Mouse (Mus musculus) left cerebral cortex, adult 2 months (tissue): ENCODE results near the gene Yju2. TPM values are rescaled to one million over a fixed set of nuclear protein-coding genes. Genes with fewer than 3 reads are reported as not detected.

Source experiments
- DNase-seq, 2 experiments: peaks; one replicate each; pipeline ENCODE4 v3.0.0; 2021 to 2022; ENCODE audit warnings: low spot score in 2 of 2, mixed read lengths in 1 of 2; ENCODE audit errors: extremely low spot score in 1 of 2
- H3K27ac ChIP-seq: fragments of 200-600 bp; 2 replicates; pipeline ENCODE4 v1.8.1; 2022
- H3K4me3 ChIP-seq: fragments of 200-600 bp; 2 replicates; pipeline ENCODE4 v1.8.1; 2022
- CTCF ChIP-seq: fragments of 200-600 bp; IDR thresholded peaks from 2 replicates; pipeline ENCODE4 v1.8.1; 2022; ENCODE audit warnings: antibody characterized with exemption, mild to moderate bottlenecking, moderate library complexity
- intact Hi-C: fragments of 180-260 bp; cut with DNase I; formaldehyde crosslinking; loops from one replicate; pipeline ENCODE4 v1.15.1; 2025
- total RNA-seq, 2 experiments: library from RNA; stranded (reverse); gene quantifications; 2 replicates each; pipeline ENCODE4 v1.2.3; 2021

Yju2 gene
- total RNA-seq, 2 experiments from 2014 or later, result 16.4 to 17.4 TPM

GRCm38 (mm10) chr17:55952041-55952440 is 6.9 kb upstream of the Yju2 start:
- no peak overlapping the region for H3K27ac ChIP-seq
- no peak overlapping the region for H3K4me3 ChIP-seq
- intact Hi-C loops, result loop anchor here (10.0 kb wide), 1 partner anchor 1597 kb away; no protein-coding TSS in a partner anchor
- TF ChIP-seq CTCF, result no peak
- no peak for DNase-seq

- Histone ChIP-seq H3K27ac (no peak within 1 kb of the TSS), H3K4me3 (no peak within 1 kb of the TSS)
- intact Hi-C loops, result loop anchor here (10.0 kb wide), 1 partner anchor 1598 kb away; no protein-coding TSS in a partner anchor
- TF ChIP-seq CTCF, result no peak
- peak in 1 of 2 experiments; percentile 7 for DNase-seq
These were observed 6.4 kb upstream of the Yju2 start, which contains the start of gene Ebi3 for GRCm38 (mm10) chr17:55952447-55953027. TSS of gene Ebi3 (plus strand) at chr17:55952640.

GRCm38 (mm10) chr17:55953751-55954150 is 5.1 kb upstream of the Yju2 start:
- no peak overlapping the region for H3K27ac ChIP-seq
- DNase-seq, result peak in 1 of 2 experiments; percentile 4
- H3K4me3 ChIP-seq, result no peak overlapping the region
- TF ChIP-seq CTCF, result no peak
- intact Hi-C loops, result loop anchor here (10.0 kb wide), 1 partner anchor 1599 kb away; no protein-coding TSS in a partner anchor

- Histone ChIP-seq H3K27ac (no peak overlapping the region), H3K4me3 (no peak overlapping the region)
- DNase-seq, result peak; percentile 9 to 10
- no peak for TF ChIP-seq CTCF
- intact Hi-C loops, result loop anchor here (10.0 kb wide), 1 partner anchor 1599 kb away; no protein-coding TSS in a partner anchor
These were observed 4.7 kb upstream of the Yju2 start for GRCm38 (mm10) chr17:55954229-55954628.

GRCm38 (mm10) chr17:55956129-55956528 is 2.8 kb upstream of the Yju2 start:
- TF ChIP-seq CTCF, result no peak
- intact Hi-C loops, result loop anchor here (2.0 to 10.0 kb wide), 4 partner anchors 64 to 1601 kb away; partner anchors contain the start of genes Ubxn6 and Zfp959

GRCm38 (mm10) chr17:55956591-55956990 is 2.3 kb upstream of the Yju2 start:
- peak overlapping the region; percentile 60 for H3K4me3 ChIP-seq
- TF ChIP-seq CTCF, result no peak
- intact Hi-C loops, result loop anchor here (2.0 to 10.0 kb wide), 4 partner anchors 64 to 1602 kb away; partner anchors contain the start of genes Ubxn6 and Zfp959
- no peak overlapping the region for H3K27ac ChIP-seq
- DNase-seq, result no peak

More at GRCm38 (mm10) chr17:55956129-55956528, 2.8 kb upstream of the Yju2 start:
- 0 out of 2 replicates have a peak overlapping the region, but pooled peaks have one; percentile 22 for H3K27ac ChIP-seq
- H3K4me3 ChIP-seq, result peak overlapping the region; percentile 60
- DNase-seq, result peak; percentile 83 to 85

GRCm38 (mm10) chr17:55957168-55957567 is 1.7 kb upstream of the Yju2 start:
- TF ChIP-seq CTCF, result peak; percentile 96
- intact Hi-C loops, result loop anchor here (2.0 to 10.0 kb wide), 4 partner anchors 65 to 1602 kb away; partner anchors contain the start of genes Ubxn6 and Zfp959
- DNase-seq, result peak; percentile 63 to 67
- H3K4me3 ChIP-seq, result no peak overlapping the region
- H3K27ac ChIP-seq, result no peak overlapping the region

GRCm38 (mm10) chr17:55957726-55958583 is 944 bp upstream of the Yju2 start:
- Histone ChIP-seq H3K4me3 (peak overlapping the region; percentile 53), H3K27ac (peak overlapping the region; percentile 96)
- TF ChIP-seq CTCF, result no peak
- DNase-seq, result peak; percentile 9 to 11
- intact Hi-C loops, result loop anchor here (2.0 to 10.0 kb wide), 4 partner anchors 66 to 1603 kb away; partner anchors contain the start of genes Ubxn6 and Zfp959

GRCm38 (mm10) chr17:55958584-55958886 is 364 bp upstream of the Yju2 start:
- Histone ChIP-seq H3K27ac (peak overlapping the region; percentile 96), H3K4me3 (peak overlapping the region; percentile 53)
- DNase-seq, result peak; percentile 16 to 17
- no peak for TF ChIP-seq CTCF
- intact Hi-C loops, result loop anchor here (5.0 to 10.0 kb wide), 3 partner anchors 66 to 1604 kb away; partner anchors contain the start of gene Zfp959

GRCm38 (mm10) chr17:55959946-55960740 is 1.2 kb downstream of the Yju2 start:
- Histone ChIP-seq H3K4me3 (peak overlapping the region; percentile 53), H3K27ac (peak overlapping the region; percentile 70; the same call in 1 of the 2 replicates)
- intact Hi-C loops, result loop anchor here (1.0 to 10.0 kb wide), 4 partner anchors 49 to 1605 kb away; partner anchors contain the start of gene Zfp959
- TF ChIP-seq CTCF, result no peak
- peak; percentile 9 to 13 for DNase-seq

- no peak overlapping the region for H3K27ac ChIP-seq
- no peak for TF ChIP-seq CTCF
- intact Hi-C loops, result no loop called here
- no peak overlapping the region for H3K4me3 ChIP-seq
- peak; percentile 9 for DNase-seq
These were observed 1.9 kb downstream of the Yju2 start for GRCm38 (mm10) chr17:55960791-55961190.
